Mouse (Mus musculus) lung, postnatal 10 days (tissue): ENCODE measurements around the gene Glud1.

Experiments used
- DNase-seq: peaks from one replicate; pipeline ENCODE4 v3.0.0; 2021

The Glud1 gene

GRCm38 (mm10) chr14:34310234-34310965, at the start of gene Glud1, which contains the start of gene Shld2:
Glud1 (plus strand) TSS chr14:34310727.
Shld2 (minus strand) TSS chr14:34310493.
- peak; percentile 97 for DNase-seq

- no peak for DNase-seq
Observed at GRCm38 (mm10) chr14:34268046-34268445, 42.5 kb upstream of the Glud1 start.

- DNase-seq: no peak
Observed at GRCm38 (mm10) chr14:34273280-34273679, 37.2 kb upstream of the Glud1 start.

- DNase-seq: no peak
Observed at GRCm38 (mm10) chr14:34274141-34274540, 36.4 kb upstream of the Glud1 start.

GRCm38 (mm10) chr14:34275225-34275624, 35.3 kb upstream of the Glud1 start:
- no peak for DNase-seq

GRCm38 (mm10) chr14:34279726-34280125, 30.8 kb upstream of the Glud1 start:
- no peak for DNase-seq

- no peak for DNase-seq
Observed at GRCm38 (mm10) chr14:34280798-34281197, 29.7 kb upstream of the Glud1 start.

GRCm38 (mm10) chr14:34281736-34282269, 28.7 kb upstream of the Glud1 start:
- no peak for DNase-seq

- no peak for DNase-seq
Observed at GRCm38 (mm10) chr14:34288396-34288795, 22.1 kb upstream of the Glud1 start.

GRCm38 (mm10) chr14:34289259-34290015, 21.1 kb upstream of the Glud1 start:
- DNase-seq: no peak

- DNase-seq: no peak
Observed at GRCm38 (mm10) chr14:34290229-34290628, 20.3 kb upstream of the Glud1 start.

GRCm38 (mm10) chr14:34293641-34294040, 16.9 kb upstream of the Glud1 start:
- DNase-seq: no peak

- DNase-seq: no peak
Observed at GRCm38 (mm10) chr14:34296350-34296749, 14.2 kb upstream of the Glud1 start.

GRCm38 (mm10) chr14:34297038-34297437, 13.5 kb upstream of the Glud1 start:
- peak; percentile 28 for DNase-seq

GRCm38 (mm10) chr14:34297634-34298033, 12.9 kb upstream of the Glud1 start:
- no peak for DNase-seq

GRCm38 (mm10) chr14:34298871-34299700, 11.4 kb upstream of the Glud1 start:
- DNase-seq: no peak

GRCm38 (mm10) chr14:34302681-34303242, 7.8 kb upstream of the Glud1 start:
- no peak for DNase-seq

GRCm38 (mm10) chr14:34303265-34303680, 7.3 kb upstream of the Glud1 start:
- DNase-seq: no peak

- DNase-seq: no peak
Observed at GRCm38 (mm10) chr14:34309266-34309665, 1.3 kb upstream of the Glud1 start.

- DNase-seq: no peak
Observed at GRCm38 (mm10) chr14:34309907-34310233, 657 bp upstream of the Glud1 start.

GRCm38 (mm10) chr14:34311021-34311631, 599 bp downstream of the Glud1 start:
- DNase-seq: peak; percentile 71

- DNase-seq: no peak
Observed at GRCm38 (mm10) chr14:34311691-34312090, 1.2 kb downstream of the Glud1 start.
